Mouse (Mus musculus): ENCODE results near the gene Ms4a8a.
A peak's percentile ranks its signal among the peaks of the same experiment; 100 is the strongest.
"Not testable (repeated sequence)": the region's sequence is repeated elsewhere in the genome, so short reads cannot be mapped to it uniquely, and the experiment has no call there.

Ms4a8a gene

DNA sequence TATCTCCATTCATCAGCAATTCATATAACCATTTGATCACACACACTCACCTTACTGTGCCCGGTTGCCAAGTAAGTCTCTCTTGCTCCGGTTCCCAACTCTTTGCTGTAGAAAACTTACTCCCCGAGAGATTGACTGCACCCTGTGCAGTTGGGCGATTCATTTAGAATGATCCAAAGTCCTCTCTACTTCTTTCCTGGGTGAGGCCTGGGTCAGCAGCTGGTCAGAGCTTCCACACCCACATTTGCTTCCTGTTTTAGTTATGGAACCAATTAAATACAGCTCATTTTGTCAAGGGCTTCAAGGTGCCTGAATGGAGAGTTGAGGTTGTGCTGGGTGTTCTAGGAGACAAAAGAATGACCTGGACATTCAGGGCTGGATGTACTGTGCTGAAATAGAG is at the start of gene Ms4a8a:
Gene Ms4a8a (minus strand): TSS at position 169 of the 400 bp plus-strand sequence.
- DNase-seq, result no peak

DNA sequence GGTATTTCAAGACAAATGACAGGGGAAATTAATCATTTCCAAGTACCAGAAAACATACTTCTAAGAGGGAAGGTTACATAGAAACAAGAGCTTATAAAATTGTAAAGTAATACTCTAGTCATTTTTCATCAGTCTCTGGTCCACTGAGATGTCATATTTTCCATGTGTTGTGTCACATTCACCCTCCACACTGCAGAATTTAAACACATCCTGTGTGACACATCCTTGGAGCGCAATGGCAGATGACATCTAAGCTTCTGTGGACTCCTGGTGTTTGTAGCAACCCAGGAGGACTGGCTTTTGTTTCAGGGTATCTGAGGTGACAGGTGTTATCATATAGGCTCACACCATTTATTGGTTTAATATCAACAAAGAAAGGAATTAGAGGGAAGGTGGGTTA is 48.8 kb upstream of the Ms4a8a start:
- DNase-seq, result no peak

DNA sequence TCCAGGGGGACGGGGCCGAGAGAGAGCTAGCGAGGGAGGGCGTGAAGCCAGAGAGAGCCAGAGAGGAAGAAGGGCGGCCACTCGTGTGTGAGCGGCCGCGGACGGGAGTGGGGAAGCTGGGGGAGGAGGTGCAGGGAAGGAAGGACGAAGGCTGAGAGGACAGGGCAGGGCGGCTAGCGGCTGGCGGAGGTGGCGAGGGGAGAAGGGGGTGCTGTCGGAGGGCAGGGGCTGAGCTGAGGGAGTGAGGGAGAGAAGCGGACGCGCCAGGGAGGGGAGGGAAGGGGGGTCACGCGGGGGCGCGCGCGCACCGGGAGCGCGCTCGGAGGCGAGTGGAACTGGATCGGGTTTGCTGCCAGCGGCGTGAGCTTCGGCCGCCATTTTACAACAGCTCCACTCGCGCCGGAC is 40.1 kb upstream of the Ms4a8a start:
- peak; percentile 30 to 42 for DNase-seq

DNA sequence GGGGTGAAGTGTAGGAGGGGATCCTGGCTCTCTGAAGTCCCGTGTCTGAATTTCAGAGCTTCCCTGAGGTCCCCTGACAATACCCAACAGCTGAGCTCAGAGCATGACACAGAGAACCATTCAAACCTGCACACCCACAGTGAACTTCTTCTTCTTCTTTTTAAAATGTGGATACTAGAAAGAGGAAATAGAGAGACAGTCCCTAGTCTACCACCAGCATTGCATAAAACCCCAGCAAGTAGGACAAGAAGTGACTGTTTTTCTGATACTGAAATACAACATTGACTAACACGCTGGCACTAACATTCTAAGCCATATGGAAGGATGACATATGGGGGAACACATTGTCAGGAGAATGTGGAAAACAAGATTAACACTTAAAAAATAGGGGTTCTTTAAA is 38.4 kb upstream of the Ms4a8a start:
- no peak for DNase-seq

DNA sequence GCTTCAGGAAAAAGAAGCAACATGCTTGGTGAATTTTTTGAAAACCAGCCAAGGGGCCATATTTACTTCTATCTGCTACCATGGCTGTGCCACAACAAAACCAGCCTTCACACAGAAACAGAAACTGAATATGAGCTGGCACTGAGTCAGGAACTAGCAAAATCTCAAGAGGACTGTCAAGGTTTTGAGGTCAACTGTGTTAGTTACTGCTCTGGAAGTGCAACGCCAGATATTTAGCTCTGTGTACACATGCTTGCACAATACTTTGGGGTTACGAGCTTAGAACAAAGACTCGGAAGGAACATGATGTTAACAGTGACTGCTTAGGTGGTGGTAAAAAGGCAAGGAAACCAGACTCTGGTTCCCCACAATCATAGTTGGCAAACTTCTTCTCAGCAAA is 26.8 kb upstream of the Ms4a8a start:
- no peak for DNase-seq

DNA sequence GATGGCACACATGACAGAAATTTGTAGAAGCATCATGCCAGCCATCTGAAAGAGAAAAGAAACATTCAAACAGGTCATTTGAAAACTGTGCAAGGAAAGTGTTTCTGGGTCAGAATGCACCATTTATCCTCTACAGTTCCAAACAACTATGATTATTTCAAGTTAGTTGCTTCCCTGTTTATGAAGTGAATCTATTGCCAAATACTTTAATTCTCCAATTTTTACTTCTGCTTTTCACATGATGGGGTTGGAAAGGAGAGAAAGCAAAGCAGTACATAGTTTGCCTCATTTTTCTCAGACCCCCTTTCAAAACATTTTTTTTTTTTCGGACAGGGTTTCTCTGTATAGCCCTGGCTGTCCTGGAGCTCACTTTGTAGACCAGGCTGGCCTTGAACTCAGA is 21.0 kb upstream of the Ms4a8a start:
- DNase-seq, result no peak

DNA sequence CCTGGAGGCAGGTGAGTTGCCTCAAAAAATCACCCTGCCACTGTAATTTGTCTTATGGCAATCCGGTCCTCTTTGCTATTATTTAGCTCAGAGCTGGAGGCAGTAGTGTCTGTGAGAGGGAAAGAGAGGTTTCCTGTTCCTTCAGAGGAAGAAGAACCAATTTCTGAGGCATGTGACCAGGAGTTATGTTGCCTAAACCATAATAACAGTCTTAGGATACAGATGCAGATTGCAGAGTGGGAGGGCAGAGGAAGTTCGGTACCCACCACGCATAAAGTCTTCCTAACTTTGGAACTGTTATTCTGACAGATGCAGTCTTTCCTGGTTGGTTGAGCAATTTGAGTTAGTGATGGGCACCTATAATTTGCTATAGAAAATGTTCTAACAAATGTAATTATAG is 17.5 kb upstream of the Ms4a8a start:
- no peak for DNase-seq

DNA sequence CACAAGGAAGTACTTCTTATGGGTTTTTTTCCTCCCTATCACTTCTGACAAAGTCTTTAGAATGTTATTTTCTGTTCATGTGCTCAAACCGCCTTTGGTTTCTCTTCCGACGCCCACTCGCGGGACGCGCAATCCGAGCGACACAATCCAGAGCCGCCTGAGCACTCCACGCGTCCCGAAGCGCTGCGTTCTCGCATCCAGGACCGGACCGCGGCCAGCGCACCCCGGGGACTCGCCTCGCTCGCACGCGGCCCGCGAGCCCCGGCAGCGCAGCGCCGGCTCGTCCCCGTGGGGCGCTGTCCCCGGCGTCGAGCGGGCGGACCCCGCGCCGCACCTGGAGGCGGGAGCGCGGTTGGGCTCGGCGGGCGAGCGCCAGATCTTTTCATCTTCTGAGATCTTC is 11.2 kb upstream of the Ms4a8a start:
- DNase-seq, result peak; percentile 4 to 11

DNA sequence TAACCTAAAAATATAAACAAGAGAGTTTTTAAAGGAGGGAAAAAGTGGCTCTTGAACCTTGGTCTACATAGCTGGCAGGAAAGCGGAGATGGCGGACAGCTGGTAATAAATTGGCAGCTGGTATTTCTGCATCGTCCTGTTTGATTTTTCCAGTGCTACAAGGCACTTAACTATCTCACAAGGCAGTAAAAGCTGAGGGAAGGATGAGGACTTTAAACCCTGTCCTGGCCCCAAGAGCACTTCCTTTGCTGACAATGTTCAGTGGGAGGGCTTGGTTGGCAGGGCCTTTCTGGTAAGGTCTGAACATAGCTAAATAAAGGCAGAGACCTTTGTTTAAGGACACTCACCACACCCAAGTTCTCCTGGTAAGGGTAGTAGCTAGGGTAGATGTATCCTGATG is 10.5 kb downstream of the Ms4a8a start:
- DNase-seq, result no peak

DNA sequence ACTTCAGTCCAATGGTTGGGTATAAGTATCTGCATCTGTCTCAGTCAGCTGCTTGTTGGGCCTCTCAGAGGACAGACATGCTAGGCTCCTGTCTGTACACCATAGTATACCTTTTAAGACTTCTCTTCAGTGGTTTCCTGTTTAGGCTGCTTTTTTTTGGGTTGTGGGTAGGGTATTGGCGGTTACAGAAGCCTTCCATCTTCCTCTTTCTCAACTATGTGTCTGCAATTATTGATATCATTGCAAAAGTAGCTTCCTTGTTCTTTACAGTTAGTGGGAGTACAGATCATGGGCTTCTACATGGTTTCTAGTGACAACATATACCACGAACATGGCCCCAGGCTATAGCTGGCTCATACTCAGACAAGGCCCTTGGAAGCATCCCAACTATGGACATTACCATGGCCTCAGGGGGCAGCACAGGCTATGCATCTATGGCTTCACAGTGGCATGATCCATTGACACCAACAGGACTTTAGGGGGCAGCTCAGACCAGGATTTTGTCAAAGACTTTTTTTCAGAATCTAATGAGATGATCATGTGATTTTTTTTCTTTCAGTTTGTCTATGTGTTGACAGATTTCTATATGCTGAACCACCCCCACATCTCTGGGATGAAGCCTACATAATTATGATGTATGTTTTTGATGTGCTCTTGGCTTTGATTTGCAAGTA is 15.6 kb downstream of the Ms4a8a start:
- no peak for DNase-seq

DNA sequence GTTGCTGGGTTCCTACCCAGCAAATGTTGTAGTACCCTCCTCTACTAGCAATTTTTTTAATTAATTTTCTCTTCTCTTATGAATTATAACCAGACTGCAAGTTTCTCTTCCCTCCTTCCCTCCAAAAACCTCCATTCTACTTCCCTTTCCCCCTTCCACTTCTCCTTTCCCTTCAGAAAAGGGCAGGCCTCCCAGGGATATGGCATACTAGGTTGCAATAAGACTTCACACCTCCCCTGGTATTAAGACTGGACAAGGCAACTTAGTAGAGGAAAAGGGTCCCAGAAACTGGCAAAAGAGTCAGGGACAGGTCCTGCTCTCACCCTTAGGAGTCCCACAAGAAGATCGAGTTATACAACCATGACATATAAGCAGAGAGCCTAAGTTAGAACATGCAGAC is 20.0 kb downstream of the Ms4a8a start:
- DNase-seq, result no peak

DNA sequence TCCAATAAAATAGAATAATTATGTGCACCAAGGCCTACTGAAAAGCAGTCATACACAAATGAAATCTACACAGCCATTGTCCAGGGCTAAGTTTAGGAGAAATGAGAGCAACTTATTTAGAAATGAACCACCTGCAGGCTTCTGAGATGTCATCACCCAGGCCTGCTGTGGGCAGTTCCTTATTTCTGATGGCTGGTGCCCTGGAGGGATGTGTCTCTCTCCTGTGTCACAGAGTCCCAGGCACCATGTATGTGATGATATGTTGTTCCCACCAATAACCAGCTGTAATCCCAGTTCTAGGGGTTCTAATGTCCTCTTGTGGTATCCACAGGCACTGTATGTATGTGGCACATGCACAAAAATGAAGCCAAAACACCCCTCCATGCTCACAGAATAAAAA is 20.9 kb downstream of the Ms4a8a start:
- no peak for DNase-seq

DNA sequence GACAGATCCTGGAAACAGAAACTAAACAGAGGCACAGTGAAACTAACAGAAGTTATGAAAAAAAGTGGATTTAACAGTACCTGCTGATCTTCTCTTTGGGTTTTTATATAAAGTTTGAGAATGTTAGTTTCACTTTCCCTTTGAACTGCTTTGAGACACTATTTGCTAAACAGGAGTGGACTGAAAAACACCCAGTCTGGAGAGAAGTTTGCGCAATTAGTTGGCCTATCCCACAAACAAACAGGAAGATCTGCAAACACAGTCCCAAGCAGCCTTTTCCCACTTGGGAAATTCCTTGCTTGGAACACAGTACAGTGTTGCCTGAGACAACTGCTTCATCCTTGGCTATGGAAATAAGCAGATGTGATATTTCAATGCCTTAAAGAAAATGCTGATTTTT is 25.2 kb downstream of the Ms4a8a start:
- not testable (repeated sequence) for DNase-seq

DNA sequence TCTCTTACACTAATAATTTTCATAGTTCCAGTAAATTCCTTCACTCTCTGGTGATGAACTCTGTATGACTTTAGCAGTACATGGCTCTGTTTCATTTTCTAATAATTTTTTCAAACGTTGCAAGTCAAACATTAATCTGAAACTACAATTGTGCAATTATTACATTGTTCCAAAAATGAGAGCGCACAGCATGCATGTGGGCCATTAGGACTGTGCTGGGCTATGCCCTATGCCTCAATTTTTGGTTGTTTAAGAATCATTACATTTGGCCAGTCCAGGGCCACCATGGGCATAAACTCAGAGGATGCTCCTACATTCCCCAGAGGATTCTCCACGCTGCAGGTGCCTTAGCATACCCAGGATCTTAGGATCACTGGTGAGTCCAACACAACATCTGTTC is 27.6 kb downstream of the Ms4a8a start:
- no peak for DNase-seq

DNA sequence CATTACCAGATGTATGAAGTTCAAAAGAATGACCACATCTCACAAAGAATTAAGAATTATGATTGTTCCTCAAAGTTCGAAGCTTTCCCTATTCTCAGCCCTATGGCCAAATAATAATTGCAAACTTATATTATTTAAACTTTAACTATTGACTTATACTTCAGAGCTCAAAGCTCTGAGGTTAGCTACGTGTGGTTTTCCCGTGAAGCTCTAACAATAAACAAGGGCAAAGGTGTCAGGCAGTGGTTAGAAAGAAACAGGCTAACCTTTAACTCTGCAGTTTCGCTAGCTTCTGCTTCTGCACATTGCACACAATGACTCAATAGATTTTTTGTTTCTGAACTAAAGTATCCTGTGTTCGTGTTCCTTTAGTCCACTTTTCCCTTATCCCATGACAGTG is 28.0 kb downstream of the Ms4a8a start:
- no peak for DNase-seq

DNA sequence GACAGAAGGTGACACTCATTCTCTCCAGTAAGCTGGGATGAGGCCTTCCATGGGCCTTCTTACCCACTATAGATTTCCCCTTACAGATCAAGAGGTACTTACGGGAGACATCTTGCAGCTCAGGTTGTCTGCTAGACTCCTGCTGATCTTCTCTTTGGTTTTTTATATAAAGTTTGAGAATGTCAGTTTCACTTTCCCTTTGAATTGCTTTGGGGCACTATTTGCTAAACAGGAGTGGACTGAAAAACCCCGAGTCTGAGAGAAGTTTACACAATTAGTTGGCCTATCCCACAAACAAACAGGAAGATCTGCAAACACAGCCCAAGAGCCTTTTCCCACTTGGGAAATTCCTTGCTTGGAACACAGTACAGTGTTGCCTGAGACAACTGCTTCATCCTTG is 30.6 kb downstream of the Ms4a8a start:
- no peak for DNase-seq

DNA sequence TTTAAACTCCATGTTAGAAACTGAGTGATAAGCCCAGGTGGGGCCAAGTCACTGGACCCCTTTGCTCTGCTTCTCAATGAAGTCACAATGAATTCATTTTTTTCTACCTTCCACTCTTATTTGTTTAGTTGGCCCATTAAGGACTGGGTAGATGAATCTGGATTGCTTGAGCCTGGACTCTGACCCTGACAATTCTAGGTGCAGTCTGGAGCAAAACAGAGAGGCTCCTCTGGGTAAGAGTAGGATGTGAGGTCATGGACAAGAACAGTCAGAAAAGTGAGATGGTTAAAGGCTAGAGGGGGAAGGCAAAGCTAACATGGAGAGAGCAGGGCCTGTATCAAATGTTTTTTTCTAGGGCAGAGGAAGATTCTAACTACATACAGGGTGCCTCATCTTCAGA is 31.5 kb downstream of the Ms4a8a start:
- DNase-seq, result no peak

DNA sequence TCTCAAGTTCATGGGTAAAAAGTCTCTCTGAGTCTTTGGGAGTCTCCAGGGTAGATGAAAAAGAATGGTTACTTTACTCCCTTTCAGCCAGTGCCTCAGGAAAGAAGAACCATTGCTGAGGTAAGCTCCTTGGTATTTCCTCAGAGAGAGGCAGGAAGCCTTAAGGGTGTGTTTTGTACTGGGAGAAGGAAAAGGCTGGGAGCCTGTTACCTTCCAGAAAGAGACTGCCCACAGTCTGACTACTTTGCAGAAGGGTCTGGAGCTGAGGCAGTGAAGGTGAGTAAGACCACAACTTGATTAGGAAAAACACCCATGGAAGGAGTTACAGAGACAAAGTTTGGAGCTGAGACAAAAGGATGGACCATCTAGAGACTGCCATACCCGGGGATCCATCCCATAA is 32.4 kb downstream of the Ms4a8a start:
- DNase-seq, result no peak

DNA sequence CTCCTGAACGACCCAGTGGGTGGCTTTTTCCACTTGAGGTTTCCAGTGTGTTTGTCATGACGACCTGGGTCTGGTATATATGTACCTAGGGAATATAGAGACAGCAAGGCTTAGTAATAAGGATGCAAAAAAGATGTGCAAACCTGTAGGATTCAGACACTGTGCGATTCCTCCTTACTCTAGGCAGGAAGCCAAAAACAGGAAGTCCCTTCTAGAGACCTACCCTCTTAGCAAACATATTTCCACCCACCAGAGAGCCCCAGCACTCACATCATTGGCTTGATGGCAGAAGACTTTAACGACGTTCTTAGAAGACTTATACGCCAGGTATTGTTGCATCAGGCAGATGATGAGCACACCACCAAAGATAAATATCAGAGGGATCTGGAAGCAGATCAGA is 32.9 kb downstream of the Ms4a8a start:
- DNase-seq, result no peak

DNA sequence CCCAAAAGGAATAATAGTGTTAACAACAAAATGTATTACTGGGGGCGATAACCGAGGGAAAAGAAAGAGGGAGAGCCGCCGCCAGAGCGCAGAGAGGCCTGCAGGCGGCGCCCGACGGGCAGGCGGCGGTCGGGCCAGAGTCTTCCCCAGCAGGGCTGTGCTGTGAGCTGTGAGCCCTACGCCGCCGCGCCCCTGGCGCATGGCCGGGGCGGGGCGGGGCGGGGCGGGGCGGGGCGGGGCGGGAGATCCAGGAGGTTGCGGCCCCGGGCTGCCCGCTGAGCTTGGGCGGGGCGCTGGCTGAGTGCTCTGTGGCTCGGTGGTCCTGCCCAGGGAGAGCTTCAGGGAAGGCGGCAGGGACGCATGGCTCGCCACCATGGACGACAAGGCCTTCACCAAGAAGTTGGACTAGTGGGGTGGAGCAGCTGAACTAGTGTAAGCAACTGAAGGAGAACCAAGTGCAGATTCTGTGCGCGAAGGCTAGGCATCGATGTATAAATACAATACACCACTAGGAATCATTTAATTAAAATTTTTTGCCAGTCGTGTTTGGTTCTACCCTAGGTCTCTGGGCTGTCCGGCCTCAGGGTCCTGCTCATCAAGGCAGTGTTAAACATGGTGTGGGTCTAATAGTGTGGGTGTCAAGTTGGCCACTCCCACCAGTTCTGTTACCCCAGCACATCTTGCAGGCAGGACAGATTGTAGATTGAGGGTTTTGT is 35.7 kb downstream of the Ms4a8a start:
- DNase-seq, result peak; percentile 66 to 79

DNA sequence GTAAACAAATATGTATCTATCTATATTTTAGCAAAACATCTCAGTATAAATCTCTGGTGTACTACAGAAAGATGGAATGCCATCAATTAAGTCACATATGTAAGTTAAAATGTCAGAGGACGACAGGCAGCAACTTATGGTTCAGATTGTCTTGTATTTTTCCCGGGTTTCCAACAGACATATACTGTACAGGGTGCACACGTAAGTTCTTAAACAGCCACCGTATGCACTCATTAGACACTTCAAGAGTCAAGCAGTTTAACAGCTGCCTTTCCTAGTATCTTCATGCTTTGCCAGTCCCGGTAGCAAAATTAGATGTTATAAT is 36.3 kb downstream of the Ms4a8a start:
- no peak for DNase-seq

DNA sequence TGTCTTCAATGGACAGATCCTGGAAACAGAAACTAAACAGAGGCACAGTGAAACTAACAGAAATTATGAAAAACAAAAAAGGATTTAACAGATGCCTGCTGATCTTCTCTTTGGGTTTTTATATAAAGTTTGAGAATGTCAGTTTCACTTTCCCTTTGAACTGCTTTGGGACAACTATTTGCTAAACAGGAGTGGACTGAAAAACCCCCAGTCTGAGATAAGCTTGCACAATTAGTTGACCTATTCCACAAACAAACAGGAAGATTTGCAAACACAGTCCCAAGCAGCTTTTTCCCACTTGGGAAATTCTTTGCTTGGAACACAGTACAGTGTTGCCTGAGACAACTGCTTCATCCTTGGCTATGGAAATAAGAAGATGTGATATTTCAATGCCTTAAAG is 43.3 kb downstream of the Ms4a8a start:
- no peak for DNase-seq

DNA sequence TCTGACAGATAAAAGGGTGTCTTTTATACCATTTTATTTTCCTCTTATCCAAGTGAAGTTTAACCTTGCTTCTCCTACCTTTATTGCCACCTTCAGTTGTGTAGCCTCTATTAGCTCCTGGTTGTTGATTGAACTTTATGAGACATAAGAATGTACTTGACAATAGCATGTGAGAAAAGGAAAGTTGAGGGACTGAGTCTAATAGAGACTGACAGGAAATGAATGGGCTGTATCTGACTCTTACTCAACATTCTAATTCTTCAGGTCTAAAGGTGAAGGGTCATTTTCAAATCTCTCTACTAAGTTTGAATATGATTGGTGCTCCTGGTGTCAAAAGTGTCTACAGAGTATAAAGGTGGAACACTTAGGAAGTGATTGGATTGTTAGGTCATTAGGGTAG is 58.5 kb downstream of the Ms4a8a start:
- DNase-seq, result no peak

DNA sequence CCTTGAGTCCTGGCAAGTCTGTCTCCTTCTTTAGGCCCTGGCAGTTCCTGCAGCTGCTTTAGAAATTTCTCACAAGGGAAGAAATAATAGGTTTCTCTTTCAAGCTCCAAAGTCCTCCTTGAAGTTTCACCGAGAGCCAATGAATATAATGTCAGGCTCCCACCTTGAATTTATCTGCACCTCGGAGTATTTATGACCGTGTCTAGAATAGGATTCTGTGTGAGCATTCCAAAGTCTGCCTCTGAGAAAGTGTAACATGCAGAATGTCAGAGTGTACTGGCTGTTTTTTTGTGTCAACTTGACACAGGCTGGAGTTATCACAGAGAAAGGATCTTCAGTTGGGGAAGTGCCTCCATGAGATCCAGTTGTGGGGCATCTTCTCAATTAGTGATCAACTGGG is 63.0 kb downstream of the Ms4a8a start, which contains the start of gene Ms4a18:
Gene Ms4a18 (minus strand): TSS at position 141 of the 400 bp plus-strand sequence.
- DNase-seq, result no peak
